Mouse (Mus musculus) intestine, postnatal 0 days (tissue): ENCODE results near the gene Lzic. TPM values are rescaled to one million over a fixed set of nuclear protein-coding genes. Genes with fewer than 3 reads are reported as not detected.
A peak's percentile ranks its signal among the peaks of the same experiment; 100 is the strongest.

Source experiments
- ATAC-seq: fragments of 200-750 bp; cut with Nextera tagmentation; 2 replicates; pipeline ENCODE4 v1.8.0; 2017; ENCODE audit warnings: mild to moderate bottlenecking, moderate TSS enrichment, moderate library complexity
- H3K27ac ChIP-seq: fragments of 300-500 bp; sonication (generic); 2 replicates; pipeline ENCODE4 v1.5.1; 2014; ENCODE audit warnings: mild to moderate bottlenecking, low read depth, low read length, moderate library complexity
- H3K27me3 ChIP-seq: fragments of 300-500 bp; sonication (generic); replicated peaks from 2 replicates; pipeline ENCODE4 v1.6.1; 2014; ENCODE audit warnings: low read length, mixed read lengths; ENCODE audit not compliant: control insufficient read depth, insufficient read depth
- H3K36me3 ChIP-seq: fragments of 300-500 bp; sonication (generic); 2 replicates; pipeline ENCODE4 v1.6.1; 2014; ENCODE audit warnings: mild to moderate bottlenecking, moderate library complexity; ENCODE audit not compliant: control insufficient read depth, insufficient read depth
- H3K4me1 ChIP-seq: fragments of 300-500 bp; sonication (generic); replicated peaks from 2 replicates; pipeline ENCODE4 v1.6.1; 2014; ENCODE audit warnings: antibody characterized with exemption, low read length, mixed read lengths; ENCODE audit not compliant: control insufficient read depth, insufficient read depth
- H3K4me2 ChIP-seq: fragments of 300-500 bp; sonication (generic); replicated peaks from 2 replicates; pipeline ENCODE4 v1.6.1; 2014; ENCODE audit warnings: low read depth, mild to moderate bottlenecking, moderate library complexity
- H3K4me3 ChIP-seq: fragments of 300-500 bp; sonication (generic); 2 replicates; pipeline ENCODE4 v1.5.1; 2014; ENCODE audit warnings: low read depth, low read length
- H3K9ac ChIP-seq: fragments of 300-500 bp; sonication (generic); 2 replicates; pipeline ENCODE4 v1.6.1; 2014; ENCODE audit warnings: mild to moderate bottlenecking, low read depth, low read length
- H3K9me3 ChIP-seq: fragments of 300-500 bp; sonication (generic); 2 replicates; pipeline ENCODE4 v1.6.1; 2016; ENCODE audit warnings: mixed run types; ENCODE audit not compliant: control insufficient read depth
- CTCF ChIP-seq: sonication (generic); IDR thresholded peaks from 2 replicates; pipeline ENCODE4 v1.5.1; 2016; ENCODE audit warnings: low read depth, mild to moderate bottlenecking, control low read depth, antibody characterized with exemption, moderate library complexity
- WGBS: fragments of 180-500 bp; shearing (Covaris S2); extraction: QIAGEN DNeasy Blood & Tissue Kit; methylation state at CpG from one replicate; pipeline ENCODE4 v1.1.7; 2014; 5-methylcytosine and 5-hydroxymethylcytosine counted together
- polyA plus RNA-seq: library from polyadenylated mRNA; unstranded; fragments of >200 nt; fragmentation: Nextera tagmentation; extraction: Ambion mirVana; gene quantifications from 2 replicates; pipeline ENCODE4 v1.2.1, GENCODE M21; 2015

The Lzic gene
- polyA plus RNA-seq, 1 experiment from 2014 or later = 31.9 TPM

DNA sequence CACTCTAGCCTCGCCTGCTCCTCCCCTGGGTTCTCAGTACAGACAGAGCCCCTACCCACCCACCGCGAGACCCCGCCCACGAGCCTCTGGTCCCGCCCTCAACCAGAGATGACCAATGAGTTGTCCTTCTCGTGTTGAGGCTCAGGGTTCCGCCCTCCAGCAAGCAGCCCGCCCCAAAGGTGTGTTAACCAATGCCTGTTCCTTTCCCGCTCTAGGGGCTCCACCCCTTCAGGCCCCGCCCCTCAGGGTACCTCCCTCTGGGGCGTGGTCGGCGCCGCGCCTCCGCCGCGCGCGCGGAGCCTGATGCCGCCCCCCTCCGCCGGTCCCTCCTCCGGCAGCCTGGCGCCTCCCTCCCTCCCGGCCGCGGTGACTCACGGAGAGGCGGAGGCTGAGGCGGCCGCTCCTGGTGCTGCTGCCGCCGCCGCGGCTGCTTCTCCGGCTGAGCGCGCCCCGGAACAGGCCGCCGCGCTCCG is 32.9 kb downstream of the Lzic start, which contains the start of gene Ctnnbip1:
TSS of gene Ctnnbip1 (plus strand) at position 369 of the 473 bp plus-strand sequence.
- Histone ChIP-seq H3K4me3 (peak within 1 kb of the TSS; percentile 85), H3K27ac (peak within 1 kb of the TSS; percentile 77), H3K36me3 (no peaks in the 10 kb centered on the region), H3K4me1 (peaks cover 6% of the 10 kb centered on the region; the same call in 1 of the 2 replicates), H3K27me3 (no peaks in the 10 kb centered on the region), H3K9me3 (no peaks in the 10 kb centered on the region), H3K4me2 (peak within 1 kb of the TSS; percentile 98), H3K9ac (peak within 1 kb of the TSS; percentile 84)
- 2% methylated on average over 38 of the region's 46 CpGs for WGBS
- TF ChIP-seq CTCF = no peak
- ATAC-seq = peak; percentile 98

DNA sequence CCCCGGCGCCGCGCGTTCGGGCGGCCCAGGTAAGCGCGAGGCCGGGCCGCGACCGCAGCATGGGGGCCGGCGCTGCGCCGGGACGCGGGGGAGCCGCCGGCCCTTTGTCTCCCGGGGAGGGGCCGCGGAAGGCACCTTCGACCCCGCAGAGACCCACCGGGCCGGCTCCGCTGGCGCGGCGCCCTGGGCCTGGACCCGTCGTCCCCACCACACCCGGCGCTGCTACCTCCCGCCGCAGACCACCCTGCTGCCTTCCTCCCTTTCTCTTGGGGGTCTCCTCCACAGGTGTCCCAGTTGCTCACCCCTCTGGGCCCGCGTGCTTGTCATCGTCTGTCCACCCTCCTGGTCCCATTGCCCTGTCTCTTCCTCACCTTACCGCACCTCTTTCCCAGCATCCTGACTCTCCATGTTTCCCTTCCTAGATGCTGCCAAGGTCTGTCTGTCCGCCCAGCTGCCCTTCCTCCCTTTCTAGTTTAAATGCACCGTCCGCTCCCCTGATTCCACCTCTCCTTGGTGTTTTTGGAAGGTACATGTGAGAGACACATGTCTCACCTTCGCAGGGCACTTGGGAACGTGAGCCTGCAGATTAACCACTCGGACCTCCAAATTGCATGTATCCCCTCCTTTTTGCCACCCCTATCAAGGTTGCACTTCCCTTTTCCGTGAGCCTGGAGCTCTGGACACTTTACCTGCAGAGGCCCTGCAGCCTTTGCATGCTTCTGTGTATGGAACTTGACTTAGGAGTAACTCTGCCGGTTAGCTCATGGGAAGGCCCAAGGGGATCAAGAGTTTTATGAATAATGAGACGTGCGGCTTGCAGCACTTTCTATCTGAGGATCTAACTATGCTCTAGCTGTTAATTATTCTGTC is 33.6 kb downstream of the Lzic start:
- H3K4me2 ChIP-seq = peak overlapping the region; percentile 98
- WGBS = 4% methylated on average over 45 of the region's 52 CpGs
- H3K27ac ChIP-seq = peak overlapping the region; percentile 77
- H3K9ac ChIP-seq = peak overlapping the region; percentile 84
- peaks cover 6% of the 10 kb centered on the region; the same call in 1 of the 2 replicates for H3K4me1 ChIP-seq
- H3K27me3 ChIP-seq = no peaks in the 10 kb centered on the region
- H3K36me3 ChIP-seq = no peaks in the 10 kb centered on the region
- ATAC-seq = no peak
- TF ChIP-seq CTCF = no peak
- peak overlapping the region; percentile 85 for H3K4me3 ChIP-seq
- no peaks in the 10 kb centered on the region for H3K9me3 ChIP-seq

DNA sequence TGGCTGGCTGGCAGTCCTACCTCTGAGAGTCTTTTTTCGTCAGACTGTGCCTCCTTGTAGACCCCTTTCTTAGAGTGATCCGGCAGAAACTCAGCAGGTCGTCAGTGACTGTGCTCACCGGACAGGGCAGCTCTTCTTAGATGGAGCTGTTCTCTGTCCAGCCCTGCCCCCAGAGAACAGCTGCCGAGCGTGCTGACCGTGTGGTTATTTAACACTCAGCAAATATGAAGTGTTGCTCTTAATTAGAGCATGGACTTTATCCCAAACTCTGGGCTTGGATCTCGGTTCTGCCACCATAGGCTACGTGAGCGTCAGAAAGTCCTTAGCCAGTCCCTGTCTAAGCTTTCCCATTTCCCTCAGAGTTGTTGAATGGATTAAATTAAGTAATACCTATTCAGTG is 36.2 kb downstream of the Lzic start:
- Histone ChIP-seq H3K4me1 (peaks cover 6% of the 10 kb centered on the region), H3K27ac (no peak overlapping the region), H3K27me3 (no peaks in the 10 kb centered on the region), H3K9me3 (no peaks in the 10 kb centered on the region), H3K4me2 (no peak overlapping the region; the same call in 1 of the 2 replicates), H3K9ac (no peak overlapping the region), H3K4me3 (no peak overlapping the region), H3K36me3 (no peaks in the 10 kb centered on the region)
- no peak for TF ChIP-seq CTCF
- no peak for ATAC-seq
- WGBS = 51% methylated on average over 10 of the region's 10 CpGs

DNA sequence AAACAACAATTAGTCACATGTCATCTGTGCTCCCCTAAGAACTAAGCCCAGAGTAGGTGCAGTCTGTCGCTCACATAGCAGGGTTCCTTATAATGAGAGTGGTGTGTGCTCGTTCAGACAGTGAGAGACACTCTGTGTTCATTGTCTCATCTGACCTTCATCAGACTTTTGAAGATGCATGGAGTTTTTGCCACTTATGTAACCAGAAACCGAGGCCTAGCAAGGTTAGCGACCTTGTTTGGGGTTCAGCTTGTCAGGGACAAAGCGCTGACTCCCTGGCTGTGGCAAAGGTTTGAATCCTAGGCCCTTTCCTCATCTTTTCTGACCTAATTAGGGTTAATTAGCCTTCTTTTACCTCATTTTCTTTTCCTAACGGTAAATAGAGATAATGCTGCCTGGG is 38.9 kb downstream of the Lzic start:
- Histone ChIP-seq H3K4me3 (no peak overlapping the region), H3K9me3 (no peaks in the 10 kb centered on the region), H3K4me2 (no peak overlapping the region), H3K4me1 (peaks cover 3% of the 10 kb centered on the region), H3K27me3 (no peaks in the 10 kb centered on the region), H3K9ac (no peak overlapping the region), H3K27ac (no peak overlapping the region), H3K36me3 (no peaks in the 10 kb centered on the region)
- no peak for TF ChIP-seq CTCF
- 86% methylated on average over 6 of the region's 6 CpGs for WGBS
- ATAC-seq = no peak

DNA sequence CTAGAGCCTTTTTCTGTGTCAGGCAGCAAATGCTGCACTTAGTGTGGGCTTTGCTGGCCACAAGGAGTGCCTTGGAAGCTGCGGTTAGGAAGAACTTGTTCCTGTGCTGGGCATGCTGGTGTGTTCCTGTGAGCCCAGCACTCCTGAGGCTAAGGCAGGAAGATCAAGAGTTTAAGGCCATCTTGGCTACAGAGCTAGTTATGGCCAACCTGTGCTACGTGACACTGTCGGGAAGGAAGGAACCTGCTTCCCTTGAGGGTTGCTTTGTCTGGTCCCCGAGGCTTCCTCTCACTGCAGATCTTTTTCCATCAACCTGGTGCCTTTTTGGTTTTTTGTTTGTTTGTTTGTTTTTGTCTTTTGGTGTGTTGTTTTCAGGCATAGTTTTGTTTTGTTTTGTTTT is 40.1 kb downstream of the Lzic start:
- Histone ChIP-seq H3K27ac (no peak overlapping the region), H3K9me3 (no peaks in the 10 kb centered on the region), H3K4me3 (no peak overlapping the region), H3K4me1 (no peaks in the 10 kb centered on the region; the same call in none of the 2 replicates), H3K27me3 (no peaks in the 10 kb centered on the region), H3K36me3 (no peaks in the 10 kb centered on the region), H3K9ac (no peak overlapping the region), H3K4me2 (no peak overlapping the region)
- no peak for ATAC-seq
- TF ChIP-seq CTCF = no peak
- WGBS = 87% methylated on average over 4 of the region's 4 CpGs

DNA sequence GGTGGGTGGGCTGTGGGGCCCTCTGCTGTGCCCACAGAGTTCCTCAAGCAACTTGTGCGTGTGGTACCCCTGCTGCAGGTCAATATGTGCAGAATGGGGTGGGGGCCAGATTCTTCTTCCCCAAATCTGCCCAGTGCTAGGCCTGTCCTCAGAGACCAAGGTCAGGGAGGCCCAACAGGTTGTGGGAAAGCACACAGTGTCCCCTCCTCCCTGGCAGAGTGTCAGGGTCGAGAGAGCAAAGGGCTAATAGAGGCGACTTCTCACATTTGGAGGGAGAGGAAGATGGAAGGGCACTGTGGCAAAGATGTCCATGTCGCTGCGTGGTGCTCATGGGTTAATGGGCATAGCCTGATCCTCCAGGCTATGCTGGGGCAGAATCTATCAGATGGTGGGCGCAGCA is 40.8 kb downstream of the Lzic start:
- H3K4me1 ChIP-seq = no peaks in the 10 kb centered on the region; the same call in none of the 2 replicates
- H3K27me3 ChIP-seq = no peaks in the 10 kb centered on the region
- no peak for TF ChIP-seq CTCF
- H3K27ac ChIP-seq = no peak overlapping the region
- no peak overlapping the region for H3K4me2 ChIP-seq
- no peak overlapping the region for H3K4me3 ChIP-seq
- no peaks in the 10 kb centered on the region for H3K36me3 ChIP-seq
- WGBS = 73% methylated on average over 6 of the region's 6 CpGs
- ATAC-seq = no peak
- H3K9me3 ChIP-seq = no peaks in the 10 kb centered on the region
- no peak overlapping the region for H3K9ac ChIP-seq
